Mouse (Mus musculus) brain, embryonic 14.5 days (tissue): Measurements from ENCODE around the gene Zc3h12b. TPM values are rescaled to one million over a fixed set of nuclear protein-coding genes. Genes with fewer than 3 reads are reported as not detected.
A peak's percentile ranks its signal among the peaks of the same experiment; 100 is the strongest.

Experiments
- DNase-seq: peaks from one replicate; pipeline ENCODE4 v3.0.0-alpha.2; 2011; ENCODE audit warnings: low read depth
- CTCF ChIP-seq: fragments of 200-500 bp; IDR thresholded peaks from 2 replicates; pipeline ENCODE4 v1.5.1; 2012; ENCODE audit warnings: inconsistent platforms, mild to moderate bottlenecking, moderate library complexity, borderline replicate concordance; ENCODE audit not compliant: insufficient read depth, insufficient read length; ENCODE audit errors: extremely low read depth
- POLR2A ChIP-seq: fragments of 200-500 bp; IDR thresholded peaks from 2 replicates; pipeline ENCODE4 v1.6.1; 2012; ENCODE audit warnings: mild to moderate bottlenecking, inconsistent platforms, borderline replicate concordance; ENCODE audit not compliant: poor library complexity, insufficient read depth, insufficient read length, severe bottlenecking; ENCODE audit errors: extremely low read depth
- polyA plus RNA-seq: library from polyadenylated mRNA; depleted of rRNA; stranded (reverse); fragments of >200 nt; gene quantifications from 2 replicates; pipeline ENCODE4 v1.2.3, GENCODE M21; 2012; rRNA removed

Gene Zc3h12b
- polyA plus RNA-seq, result 2.0 and 2.9 TPM in 2 replicates

DNA sequence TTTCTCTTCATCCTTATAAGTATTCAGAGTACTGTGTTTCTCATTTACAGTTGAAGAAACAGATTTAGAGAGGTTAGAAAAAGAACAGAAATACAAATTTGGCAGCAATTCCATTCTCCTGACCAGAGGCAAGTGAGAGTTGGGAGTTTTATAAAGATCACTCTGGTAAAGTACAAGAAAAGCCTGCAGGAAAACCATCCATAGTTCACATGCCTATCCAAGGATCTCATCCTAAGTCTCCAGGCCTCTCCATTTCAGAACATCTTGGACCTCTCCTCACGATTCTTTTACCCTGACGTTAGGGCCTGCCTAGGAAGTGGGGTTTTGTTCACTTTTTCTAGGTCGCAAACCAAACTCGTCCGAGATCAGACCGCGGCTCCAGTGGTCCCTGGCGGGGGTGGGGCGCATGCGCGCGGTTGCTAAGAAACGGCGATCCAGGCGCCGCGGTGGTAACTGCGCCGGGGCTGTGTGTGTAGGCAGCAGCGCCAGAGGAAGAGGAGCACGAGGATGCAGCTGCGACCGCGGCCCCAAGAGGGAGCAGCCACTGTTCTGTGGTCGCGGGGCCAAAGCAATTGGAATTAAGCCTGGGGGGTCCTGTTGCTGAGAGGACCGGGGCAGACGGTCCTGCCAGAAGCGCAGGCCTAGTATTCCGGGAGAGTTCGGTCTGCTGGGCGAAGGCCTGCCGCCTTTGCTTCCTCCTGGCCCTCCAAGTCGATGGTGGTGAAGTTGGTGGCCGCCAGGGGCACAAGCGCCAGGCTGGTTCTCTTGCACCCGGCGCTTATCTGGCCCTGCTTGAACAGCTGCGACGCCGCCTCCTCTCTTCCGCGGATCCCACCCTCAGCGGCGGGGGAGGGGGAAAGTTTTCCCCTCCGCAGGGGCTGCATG is at the start of gene Zc3h12b:
Gene Zc3h12b (plus strand): TSS at position 452 of the 885 bp plus-strand sequence.
- peak; percentile 92 for DNase-seq
- TF ChIP-seq CTCF (peak; percentile 47), POLR2A (no peak)

DNA sequence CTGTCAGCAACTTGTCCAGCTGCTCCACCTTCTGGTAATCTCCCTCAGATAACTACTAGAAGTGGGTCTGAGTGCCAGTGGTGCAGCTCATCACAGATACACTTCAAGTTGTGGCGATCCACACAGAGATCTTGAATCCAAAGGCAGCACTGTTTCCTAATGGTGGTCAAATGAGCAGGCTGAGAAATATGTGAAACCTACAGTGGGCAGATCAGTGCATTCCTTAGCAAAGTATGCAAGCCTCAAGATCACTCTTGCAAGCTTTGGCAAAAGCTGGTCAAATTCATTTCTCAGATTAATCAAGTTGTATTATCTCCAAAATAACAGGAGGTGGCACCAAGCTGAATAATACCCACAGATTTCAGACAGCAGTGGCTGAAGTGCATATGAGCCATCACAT is 29.3 kb upstream of the Zc3h12b start:
- no peak for TF ChIP-seq POLR2A
- no peak for TF ChIP-seq CTCF
- DNase-seq, result no peak

DNA sequence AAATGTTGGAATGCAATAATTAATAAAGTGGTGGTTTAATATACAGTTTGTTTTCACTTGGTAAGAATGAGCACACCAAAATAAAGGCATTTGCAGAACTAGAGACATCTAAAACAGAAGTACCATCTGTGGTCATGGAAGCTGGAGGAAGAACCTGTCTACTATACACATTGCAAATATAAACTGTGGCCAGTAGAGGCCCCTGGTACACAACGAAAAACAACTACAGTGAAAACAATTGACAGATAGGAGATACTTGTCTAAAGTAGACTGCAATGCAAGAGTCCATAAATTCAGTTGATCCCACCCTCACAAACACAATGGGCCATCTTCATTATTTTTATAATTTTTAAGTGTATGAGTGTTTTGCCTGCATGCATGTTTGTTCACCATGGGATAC is 24.4 kb upstream of the Zc3h12b start:
- DNase-seq, result peak; percentile 39
- no peak for TF ChIP-seq CTCF
- no peak for TF ChIP-seq POLR2A

DNA sequence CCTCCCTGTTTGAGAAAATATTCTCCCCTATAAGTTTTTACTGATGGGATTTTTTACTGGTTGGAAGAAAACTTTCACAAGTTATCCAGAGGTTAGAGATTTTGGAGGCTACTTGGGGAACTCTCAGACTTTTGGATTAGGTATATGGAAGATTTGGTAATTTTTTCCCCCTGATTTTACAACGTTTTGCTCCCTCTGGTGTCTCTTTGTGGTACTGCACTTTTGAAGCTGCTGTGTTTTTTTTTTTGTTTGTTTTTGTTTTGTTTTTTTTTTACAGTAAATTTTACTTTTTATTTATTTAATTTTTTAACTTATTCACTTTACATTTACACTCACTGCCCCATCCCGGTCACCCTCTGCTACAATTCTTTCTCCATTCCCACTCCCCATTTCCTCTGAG is 26.8 kb downstream of the Zc3h12b start:
- peak; percentile 10 for DNase-seq
- TF ChIP-seq POLR2A (no peak), CTCF (no peak)

DNA sequence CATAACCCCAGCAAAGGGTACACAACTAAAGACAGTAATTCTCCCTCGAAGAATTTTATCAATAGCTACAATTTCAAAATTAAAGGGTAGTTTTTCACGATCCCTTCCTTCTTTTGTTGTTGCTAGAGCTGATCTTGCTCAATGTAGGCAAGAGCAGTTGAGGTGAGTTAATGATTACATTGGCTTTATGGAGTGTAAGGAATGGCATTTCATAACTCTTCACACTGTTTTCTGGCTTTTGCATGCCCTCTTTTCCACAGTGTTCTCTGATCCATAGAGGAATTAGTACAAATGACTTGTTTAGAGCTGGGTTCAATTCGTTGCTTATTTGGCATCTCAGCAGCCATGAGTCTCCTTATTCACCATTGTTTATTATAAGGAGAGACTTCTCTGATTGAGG is 84.4 kb downstream of the Zc3h12b start:
- TF ChIP-seq POLR2A (no peak), CTCF (no peak)
- DNase-seq, result no peak

DNA sequence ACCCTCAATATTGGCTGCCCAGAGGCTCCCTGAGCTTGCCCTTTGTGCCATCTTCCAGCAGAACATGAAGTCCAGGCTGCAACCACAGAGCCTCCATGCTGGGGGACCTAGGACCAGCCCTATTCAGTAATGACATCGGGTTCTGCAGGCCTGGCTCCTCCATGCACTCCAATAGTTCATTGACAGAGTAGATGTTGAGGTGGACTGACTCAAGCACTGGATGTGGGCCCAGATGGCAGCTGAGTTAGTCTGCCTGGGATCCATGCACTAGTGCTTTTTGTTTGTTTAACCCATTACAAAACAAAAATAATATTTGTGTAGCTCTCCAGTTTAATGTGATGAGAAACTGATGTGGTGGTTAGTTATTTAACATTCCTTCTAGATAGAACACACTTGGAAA is 90.3 kb downstream of the Zc3h12b start:
- no peak for DNase-seq
- TF ChIP-seq POLR2A (no peak), CTCF (no peak)

DNA sequence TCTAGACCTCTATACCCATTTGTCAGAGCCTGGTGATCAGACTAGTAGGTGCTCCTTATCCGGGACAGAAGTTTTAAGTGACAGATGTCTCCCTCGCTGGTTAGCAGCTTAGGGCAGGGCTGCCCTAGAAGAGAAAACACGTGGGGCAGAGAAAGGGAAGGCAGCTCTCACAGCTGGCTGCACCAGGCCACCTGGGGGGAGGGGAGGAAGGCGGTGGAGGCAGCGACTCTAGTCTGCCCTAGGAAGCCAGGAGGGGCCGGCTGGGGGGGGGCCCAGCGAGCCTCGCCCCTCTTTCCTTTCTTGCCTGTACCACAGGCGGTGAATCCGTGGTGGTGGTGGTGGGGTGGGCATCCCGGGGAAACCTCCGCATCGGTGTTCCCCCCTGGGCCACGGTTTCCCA is 141.3 kb downstream of the Zc3h12b start:
- DNase-seq, result no peak
- TF ChIP-seq CTCF (no peak), POLR2A (no peak)

DNA sequence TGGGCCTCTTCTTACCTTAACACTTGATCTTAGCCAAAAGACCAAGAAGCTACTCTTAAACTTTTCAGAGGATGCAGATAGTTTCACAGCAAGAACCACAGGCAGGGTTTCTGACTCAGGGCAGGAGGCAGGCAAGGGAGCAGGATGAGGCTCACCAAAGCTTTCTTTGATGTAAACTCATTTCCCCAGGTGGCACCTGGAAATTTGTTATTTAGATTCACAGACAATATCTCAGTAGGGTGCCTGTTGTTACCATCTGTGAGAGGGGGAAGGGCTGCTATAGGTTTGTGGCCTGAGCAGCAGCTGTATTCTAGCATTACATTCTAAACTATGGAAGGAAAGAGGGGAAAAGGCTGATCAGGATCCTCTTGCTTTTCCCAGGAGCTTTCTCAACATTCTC is 169.6 kb downstream of the Zc3h12b start:
- no peak for DNase-seq
- TF ChIP-seq POLR2A (no peak), CTCF (no peak)

DNA sequence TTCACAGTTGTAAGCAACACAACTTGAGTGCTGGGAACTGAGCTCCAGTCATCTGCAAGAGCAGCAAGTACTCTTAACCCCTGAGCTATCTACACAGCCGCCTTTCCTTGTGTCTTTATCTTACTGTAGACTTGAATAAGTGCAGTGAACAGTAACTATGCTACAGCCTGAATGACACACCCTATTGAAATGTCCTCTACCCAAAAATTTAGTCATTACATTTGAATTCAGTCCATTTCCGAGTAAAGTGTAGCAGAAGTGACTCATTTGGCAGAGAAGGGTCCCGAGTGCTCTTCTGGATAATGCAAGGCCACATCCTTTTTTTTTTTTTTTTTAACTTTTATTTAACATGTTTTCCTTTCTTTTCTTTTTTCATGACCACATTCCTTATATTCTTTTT is 191.2 kb downstream of the Zc3h12b start:
- DNase-seq, result no peak
- TF ChIP-seq POLR2A (no peak), CTCF (no peak)

DNA sequence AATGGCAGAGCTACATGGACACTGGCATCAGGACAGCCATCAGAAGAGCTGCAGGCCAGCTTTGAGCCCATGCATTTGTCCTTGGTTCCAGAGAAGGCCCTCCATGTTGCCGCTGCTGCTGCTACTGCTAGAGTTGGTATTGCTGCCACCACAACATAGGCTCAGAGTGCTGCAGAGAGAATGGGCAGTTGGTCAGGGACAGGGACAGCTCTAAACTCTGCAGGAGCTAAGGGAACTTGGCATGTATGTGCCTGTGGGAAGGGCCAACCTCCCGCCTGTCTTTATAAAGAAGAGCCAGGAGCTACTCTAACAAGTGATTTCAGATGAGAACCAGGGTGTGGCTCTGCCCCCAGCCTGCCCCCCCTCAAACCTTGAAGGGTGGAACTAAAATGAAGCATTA is 224.0 kb downstream of the Zc3h12b start:
- TF ChIP-seq POLR2A, result no peak
- no peak for TF ChIP-seq CTCF
- no peak for DNase-seq

DNA sequence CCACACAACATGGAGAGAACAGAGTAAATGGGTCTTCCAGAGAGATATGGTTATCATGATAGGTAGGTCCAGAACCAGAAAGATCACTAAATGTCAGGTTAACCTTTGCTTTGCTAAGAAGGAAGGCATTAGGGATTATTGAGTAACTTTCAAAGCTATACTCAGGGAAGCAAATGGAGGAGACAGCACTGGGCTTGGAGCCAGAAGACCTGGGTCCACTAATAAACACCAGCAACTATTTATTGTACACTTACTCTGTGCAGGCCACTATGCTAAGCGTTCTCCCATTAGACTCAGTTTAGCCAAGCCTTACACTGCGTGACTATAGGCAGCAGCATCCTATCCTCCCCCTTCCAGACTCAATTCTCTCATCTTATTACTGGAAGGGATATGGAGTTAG is 234.0 kb downstream of the Zc3h12b start:
- no peak for TF ChIP-seq CTCF
- TF ChIP-seq POLR2A, result no peak
- DNase-seq, result no peak

DNA sequence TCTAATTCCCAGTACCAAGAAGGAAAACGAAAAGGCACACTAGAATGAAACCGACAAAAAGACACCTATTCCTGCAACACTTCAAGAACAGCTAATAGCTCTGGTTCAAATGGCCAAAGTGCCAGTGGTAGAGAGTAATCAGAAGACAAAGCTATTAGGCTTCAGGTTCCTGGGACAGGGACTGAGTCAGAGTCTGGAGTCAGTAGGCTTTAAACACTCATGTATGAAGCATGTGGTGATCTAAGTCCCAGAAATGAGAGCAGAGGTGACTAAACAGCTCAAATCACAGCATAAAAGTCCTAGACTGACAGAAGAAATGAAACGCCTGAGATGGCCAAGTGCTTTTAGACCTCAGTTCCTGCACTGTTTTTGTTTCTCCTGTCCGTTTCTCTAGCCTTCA is 236.7 kb downstream of the Zc3h12b start:
- no peak for DNase-seq
- TF ChIP-seq CTCF, result no peak
- TF ChIP-seq POLR2A, result no peak

DNA sequence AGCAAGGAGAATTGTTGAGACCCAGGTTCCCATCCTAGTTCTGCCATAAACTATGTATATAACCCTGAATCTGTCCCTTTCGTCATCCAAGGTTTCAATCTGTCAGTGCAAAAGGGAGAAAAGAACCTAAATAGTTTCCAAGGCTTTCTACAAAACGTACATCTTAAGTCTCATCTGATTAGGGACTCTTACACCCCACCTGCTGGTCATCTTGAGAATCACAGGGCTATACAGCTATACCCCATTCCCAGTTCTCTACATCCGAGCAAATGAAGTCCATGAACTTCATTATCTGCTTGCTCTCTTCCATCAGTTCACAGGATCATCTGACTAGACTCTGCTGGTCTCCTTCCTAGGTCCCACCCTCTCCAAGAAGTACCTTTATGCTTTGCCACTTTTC is 239.3 kb downstream of the Zc3h12b start:
- peak; percentile 50 for DNase-seq
- TF ChIP-seq POLR2A (no peak), CTCF (peak; percentile 50; the same call in 1 of the 2 replicates)
